Mouse (Mus musculus): Measurements from ENCODE around the gene Fxr1.
"Not testable (repeated sequence)": the region's sequence is repeated elsewhere in the genome, so short reads cannot be mapped to it uniquely, and the experiment has no call there.

The Fxr1 gene

DNA sequence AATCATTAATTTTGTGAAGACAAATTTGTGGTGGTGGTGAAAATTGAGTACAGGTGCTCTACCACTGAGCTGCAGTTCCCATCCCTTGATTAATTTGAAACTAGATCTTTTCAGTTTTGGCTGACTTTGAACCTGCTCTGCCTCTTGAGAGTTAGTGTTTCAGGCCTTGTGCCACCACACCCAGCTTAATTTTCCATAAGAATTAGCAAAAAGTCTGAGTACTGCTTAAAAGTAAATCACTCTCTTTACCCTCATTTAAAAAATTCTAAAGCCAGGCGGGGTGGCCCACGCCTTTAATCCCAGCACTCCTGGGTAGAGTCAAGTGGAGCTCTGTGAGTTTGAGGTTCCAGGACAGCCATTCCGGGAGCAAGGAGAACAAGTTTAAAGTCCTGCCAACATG lies 16.0 kb downstream of the Fxr1 start:
- DNase-seq (ENCODE audit: extremely low read depth, insufficient read length, low spot score) = no peak

DNA sequence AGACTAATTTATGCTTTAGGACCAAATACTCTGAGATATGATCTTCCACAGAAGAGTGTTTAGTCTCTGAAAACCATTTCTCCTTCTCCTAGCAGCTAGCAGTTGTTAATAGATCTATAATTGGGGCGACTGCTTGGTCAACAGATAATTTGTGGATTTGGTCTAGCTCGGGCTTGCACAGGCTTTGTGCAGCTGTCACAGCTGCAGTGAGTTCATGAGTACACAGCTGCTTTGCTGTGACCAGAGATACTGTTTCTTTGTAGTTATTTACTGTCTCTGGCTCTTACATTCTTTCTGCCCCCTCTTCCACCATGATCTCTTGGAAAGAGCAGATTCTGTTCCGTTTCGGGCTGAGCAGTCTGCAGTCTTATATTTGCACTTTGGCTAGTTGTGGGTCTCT lies 22.2 kb downstream of the Fxr1 start:
- DNase-seq (ENCODE audit: extremely low read depth, insufficient read length, low spot score) = no peak

DNA sequence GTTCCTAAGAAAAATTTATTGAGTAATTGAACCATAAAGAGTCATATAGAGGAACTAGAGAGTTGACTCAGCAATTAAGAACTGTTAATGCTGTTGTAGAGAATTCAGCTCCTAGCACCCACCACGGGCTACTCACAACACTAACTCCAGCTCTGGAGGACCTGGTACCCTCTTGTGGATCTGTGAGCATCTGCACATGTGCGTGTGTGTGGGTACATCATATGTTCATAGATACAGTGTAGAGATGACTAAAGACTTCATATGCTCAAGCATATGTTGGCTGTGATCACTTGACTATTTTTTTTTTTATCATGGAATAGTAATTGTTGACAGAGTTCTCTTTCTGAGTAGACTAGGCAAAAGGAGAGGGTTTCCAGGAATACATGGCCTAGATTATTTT lies 42.6 kb downstream of the Fxr1 start:
- DNase-seq (ENCODE audit: extremely low read depth, insufficient read length, low spot score) = no peak

DNA sequence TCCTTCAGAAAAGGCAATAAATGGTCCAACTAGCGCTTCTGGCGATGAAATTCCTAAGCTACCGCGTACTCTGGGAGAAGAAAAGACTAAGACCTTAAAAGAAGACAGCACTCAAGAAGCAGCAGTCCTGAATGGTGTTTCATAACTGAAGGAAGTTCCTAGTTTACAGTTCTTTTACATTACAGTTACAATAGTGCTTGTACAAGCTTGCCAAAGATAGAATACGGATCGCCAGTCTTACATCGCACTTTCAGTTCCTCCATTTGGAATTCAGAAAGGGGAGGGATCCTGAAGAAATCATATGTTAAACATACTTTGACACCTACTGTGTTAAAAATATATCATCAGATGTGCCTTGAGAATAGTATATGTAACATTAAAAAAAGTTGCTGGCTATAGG lies 49.2 kb downstream of the Fxr1 start:
- not testable (repeated sequence) for DNase-seq (ENCODE audit: extremely low read depth, insufficient read length, low spot score)

DNA sequence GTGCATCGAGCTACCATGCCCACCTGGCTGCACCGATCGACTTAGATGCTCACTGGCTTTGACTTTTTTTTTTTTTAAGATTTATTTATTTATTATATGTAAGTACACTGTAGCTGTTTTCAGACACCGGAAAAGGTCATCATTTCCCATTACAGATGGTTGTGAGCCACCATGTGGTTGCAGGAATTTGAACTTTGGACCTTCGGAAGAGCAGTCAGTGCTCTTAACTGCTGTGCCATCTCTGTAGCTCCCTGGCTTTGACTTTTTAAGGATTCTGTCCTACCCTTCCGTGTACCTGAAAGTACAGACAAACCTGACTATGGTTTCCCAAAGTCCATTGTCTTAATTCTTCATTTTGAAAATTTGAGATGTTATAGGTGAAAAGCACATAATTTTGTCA lies 53.0 kb downstream of the Fxr1 start:
- DNase-seq (ENCODE audit: extremely low read depth, insufficient read length, low spot score) = no peak

DNA sequence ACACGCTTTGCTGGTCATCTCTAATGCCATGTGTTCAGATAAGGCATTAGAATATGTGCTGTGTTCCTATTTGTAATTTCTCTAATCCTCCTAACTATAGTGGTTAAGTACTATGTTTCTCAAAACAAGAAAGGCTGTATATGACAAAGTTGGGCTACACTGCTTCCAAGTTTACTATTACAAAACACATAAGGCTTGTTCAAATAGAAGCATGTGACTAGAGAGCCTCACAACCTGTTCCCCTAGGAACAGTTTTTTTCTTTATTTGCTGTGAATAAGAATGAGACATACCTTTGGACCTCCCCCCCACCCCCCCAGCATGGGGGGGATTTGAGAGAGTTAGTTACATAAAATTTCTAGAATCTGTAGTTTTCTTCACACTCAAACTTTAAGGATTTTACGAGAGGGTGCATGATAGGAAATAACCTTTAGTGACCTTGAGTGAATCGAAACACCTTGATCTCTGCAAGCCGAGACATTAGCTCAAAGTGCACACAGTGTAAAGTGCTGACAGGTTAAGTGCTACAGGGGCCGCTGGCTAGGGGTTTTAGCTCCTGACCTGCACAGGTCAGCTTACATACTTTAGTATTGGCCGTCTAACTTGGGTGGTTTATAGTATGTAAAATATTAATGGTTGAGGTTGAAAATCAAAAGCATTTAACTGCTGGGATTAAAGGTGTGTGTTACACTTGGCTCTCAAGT lies 56.5 kb downstream of the Fxr1 start:
- DNase-seq (ENCODE audit: extremely low read depth, insufficient read length, low spot score) = no peak

DNA sequence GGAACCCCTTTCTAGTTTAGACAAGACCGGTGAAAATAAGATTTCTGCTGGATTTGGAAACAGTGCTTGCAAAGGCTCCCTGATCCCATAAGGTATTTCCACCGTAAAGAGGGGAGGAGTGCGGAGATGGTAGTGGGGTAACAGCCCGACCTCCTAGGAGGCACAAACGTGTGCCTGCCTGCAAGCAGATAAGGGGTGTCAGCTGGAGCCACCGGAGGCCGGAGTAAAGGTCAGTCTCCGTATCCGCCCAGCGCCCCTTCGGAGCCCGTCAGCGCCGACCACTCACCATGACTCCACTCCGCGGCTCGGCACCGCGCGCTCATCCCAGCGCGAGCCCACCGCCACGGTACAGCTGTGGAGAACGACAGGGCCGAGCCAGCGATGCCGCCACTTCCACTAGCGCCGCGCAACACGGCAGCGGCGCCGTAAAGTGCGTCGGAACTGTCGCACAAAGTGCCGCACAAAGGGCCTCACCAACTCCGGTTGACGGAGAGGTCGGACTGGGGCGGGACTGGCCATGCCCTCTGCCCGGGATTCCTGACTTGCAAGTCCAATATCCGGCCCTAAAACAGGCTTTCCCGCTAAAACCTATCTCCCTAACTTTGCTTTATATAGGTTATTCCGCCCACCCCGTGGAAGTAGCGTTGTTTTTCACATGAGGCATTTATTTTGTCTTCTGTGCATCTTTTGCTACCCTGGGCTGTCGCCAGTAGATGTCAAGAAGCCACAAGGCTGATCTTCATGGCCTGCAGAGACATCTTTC lies 61.3 kb downstream of the Fxr1 start, which contains the start of gene Dnajc19:
Dnajc19 (minus strand) TSS at position 422 of the 763 bp plus-strand sequence.
- DNase-seq (ENCODE audit: extremely low read depth, insufficient read length, low spot score) = peak; percentile 95

DNA sequence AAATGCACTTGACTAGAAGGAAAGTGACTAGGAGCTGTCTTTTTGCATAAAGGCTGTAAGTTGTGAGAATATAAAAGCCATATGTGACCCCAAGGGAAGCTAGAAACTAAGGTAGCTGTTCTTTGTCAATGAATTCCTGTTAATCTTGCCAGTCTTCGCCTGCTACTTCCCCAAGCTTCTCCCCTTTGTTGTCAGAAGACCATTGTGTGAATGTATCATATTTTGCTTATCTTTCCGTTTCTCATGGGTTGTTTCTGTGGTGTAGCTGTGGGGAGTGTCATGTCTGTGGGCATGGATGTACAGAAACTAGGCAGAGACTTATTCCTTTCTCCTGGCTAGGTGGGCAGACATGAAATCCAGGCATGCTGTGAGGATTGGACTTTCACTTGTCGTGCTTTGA lies 62.2 kb downstream of the Fxr1 start:
- DNase-seq (ENCODE audit: extremely low read depth, insufficient read length, low spot score) = no peak

DNA sequence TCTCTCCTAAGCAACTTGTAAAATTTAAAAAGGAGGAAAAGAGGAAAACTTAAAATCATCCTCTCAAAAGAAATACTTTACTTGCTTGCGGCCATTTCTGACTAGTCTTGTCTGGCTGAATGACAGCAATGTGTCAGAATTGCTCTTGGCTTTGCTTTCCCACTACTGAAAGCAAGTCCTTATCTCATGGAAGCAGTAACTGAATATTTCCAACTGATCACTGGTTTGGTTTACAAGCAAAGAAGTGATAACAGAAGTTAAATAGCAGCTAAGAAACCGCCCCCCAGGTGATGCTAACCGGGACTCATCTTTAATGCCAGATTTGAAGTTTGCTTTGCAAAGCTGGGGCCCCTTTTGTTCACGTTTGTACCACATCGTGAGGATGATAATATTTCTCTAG lies 63.9 kb downstream of the Fxr1 start:
- DNase-seq (ENCODE audit: extremely low read depth, insufficient read length, low spot score) = no peak

DNA sequence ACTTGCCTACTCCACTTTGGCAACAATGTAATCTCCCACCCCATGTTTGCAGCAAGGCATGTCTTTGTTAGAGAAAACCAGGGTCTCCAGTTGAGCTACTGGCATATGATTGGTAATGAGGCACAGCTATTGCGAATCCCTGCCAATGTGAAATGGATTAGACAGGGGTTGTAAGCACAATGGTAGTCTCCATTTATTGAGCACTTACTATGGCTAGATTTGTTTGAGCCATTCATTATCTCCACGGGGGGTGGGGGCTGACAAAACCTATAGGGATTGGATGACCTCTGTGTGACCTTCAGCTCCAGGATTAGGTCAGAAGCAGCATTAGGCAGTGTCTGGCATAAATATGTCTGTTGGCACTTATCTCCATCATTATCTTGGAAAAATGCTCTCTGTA lies 83.1 kb downstream of the Fxr1 start:
- DNase-seq (ENCODE audit: extremely low read depth, insufficient read length, low spot score) = no peak

DNA sequence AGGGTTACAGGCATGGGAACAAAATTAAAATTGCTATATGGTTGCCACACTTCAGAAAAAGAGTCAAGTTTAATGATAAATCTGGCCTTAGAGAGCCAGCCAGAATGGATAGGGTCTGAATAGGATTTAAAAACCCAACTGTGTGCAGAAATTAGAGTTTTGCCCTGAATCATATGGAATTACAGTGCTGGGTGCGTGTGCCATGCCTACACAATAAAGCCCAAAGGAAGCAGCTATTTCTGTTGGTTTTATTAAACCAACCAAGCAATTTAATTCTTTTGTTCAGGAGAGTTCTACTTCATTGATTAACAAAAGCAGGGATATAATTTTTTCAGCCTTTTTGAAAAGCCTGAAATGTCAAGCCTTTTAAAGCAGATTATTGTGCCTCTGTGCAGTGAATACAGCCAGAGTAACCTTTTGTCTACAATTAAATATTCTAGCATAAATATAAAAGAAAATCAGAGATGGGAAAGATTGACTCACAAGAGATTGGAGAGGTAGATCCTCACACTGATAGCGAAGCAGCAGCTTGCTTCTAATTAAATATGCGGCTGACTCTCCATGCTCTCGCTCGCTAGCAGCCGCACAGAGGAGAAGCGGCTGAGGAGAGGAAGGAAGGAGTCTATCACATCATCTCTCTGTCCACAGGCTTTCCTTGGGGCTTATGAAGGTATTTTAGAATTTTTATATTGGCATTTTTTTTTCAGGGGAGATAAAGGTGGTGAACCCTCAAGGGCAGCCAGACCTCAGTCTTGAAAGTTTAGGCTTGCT lies 84.3 kb downstream of the Fxr1 start:
- no peak for DNase-seq (ENCODE audit: extremely low read depth, insufficient read length, low spot score)

DNA sequence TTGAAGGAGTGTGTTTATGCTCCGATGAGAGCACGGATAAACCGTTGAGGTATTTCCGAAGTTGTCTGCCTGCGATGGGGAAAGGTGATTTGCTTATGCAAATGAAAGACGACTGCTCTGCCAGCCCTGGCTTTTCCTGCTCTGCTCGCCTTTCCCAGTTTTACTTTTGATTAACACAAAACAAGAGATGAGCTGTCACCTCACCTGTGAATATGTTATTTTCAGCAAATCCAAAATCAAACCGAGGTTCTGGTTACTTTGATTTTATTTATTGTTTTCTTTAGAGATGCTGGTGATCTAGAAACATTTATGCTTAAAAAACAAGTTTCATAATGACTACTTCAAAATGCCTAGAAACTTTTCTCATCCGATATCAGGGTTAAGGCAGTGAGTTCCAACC lies 86.7 kb downstream of the Fxr1 start:
- DNase-seq (ENCODE audit: extremely low read depth, insufficient read length, low spot score) = no peak

DNA sequence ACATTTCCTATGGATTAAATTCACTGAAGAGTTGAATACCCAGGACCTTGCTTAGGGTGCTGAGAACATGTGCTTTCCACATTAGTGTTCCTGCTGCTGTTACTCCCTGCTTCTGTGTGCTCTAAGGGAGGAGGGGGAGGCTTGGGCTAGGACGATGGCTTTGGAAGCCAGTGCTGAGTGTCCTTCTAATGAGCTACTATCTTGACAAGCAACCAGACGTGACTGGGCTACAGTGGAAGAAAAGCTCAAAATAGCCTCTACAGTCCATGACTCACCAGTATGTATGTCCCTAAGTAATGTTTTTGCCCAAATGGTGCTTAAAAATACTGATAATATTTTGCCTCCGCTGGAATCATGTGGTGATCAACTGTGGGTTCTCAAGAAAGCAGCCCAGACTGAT lies 87.9 kb downstream of the Fxr1 start:
- DNase-seq (ENCODE audit: extremely low read depth, insufficient read length, low spot score) = no peak

DNA sequence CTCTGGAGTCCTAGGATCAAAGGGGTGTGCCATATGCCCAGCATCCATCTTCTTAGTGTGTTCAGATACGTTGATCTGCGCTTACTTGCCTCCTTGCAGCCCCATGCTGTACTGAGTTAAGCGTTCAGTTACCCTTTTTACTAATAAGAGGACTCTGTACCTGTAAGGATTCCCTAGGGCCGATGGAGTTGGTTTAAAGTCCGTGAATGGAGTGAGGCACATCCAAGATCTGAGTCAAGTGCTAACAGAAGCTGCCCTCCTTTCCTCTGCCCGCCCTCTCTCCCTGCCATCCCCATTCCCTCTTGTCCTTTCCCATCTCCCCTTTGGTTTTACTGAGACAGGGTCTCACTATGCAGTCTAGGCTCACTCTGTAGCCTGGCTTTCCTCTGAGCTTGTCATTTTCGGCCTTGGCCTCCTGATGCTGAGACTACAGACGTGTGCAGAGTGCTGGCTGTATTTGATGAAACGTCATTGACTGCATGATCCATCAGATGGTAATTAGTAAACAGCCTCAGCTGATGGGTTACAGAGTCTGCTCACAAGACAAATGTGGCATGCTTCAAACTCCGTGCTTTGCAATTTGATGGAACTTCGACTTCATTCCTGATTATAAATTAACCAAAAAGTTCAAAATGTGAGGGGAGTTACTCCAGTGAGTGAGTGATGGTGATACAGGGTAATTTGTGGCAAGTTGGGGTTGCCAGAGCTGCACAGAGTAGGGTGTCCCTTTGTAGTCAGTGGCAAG lies 92.4 kb downstream of the Fxr1 start:
- no peak for DNase-seq (ENCODE audit: extremely low read depth, insufficient read length, low spot score)

DNA sequence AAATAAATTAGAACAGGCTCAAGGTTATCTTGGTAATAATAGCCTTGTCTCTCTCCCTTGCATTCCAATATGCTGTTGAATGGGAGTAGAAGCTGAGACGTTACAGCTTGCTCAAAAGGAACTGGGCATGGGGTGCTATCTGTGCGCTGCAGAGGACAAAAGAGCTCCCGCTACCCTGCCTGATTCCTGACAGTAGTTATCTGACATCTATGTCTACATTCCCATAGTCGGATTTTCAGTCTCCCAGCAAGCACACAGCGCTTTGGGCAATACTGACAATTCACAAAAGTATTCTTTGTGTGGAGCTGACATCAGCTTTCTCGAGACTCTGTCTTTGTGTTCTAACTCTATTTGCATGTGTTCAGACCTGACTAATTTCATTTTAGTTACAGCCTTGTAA lies 96.1 kb downstream of the Fxr1 start:
- no peak for DNase-seq (ENCODE audit: extremely low read depth, insufficient read length, low spot score)

DNA sequence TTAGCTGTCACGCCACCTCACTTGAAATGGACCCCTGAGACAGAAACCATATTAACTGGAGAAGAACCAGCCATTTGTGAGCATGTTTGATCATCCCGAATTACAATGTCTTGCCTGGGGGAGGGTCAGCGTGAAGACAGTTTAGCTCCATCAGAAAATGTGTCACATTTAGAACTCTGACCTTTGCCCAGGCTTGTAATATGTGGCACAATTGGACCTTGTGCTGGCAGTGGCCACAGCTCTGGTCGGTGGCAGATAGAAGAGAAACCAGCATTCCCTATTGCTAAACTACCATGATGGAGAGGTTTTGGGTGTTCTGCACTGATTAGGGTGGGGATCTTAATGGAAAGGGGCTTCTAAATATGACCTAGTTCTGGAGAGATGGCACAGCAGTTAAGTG lies 100.1 kb downstream of the Fxr1 start:
- DNase-seq (ENCODE audit: extremely low read depth, insufficient read length, low spot score) = no peak

Measured in 3134 (cell line).